Comparison of ENCODE assay signal across 8 mouse cellular contexts in the genomic region with DNA sequence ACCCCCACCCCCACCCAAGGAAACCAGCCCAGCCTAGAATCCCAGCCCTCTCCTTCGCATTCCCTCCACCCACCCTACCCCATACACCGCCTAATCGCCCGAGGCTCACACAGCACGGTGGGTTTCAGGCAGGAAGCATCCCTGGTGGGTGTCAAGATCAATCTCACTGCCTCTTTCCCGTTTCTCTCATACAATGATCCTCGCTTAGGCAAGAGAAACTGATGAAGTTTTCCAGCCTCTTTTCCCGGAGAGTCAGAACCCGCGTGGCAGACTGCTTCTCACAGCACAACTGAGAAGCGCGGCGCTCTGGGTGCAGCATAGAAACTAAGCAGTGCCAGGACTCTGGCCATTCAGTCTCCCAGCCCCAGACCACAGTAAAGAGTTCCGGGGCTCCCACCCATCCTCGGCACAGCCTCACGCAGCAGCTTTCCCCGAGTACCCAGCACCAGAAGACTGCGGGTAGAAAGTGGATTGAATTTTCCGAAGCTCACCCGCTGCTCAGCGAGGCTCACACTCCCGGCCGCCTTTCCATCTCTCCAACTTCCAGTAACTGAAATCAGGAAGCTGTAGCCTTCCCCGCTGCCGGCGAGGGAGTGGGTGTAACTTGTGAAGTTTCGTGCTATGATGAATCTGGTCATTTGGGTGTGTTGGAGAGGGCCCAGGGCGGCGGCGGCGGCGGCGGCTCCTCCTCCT.
DNase-seq lines count a peak whose midpoint lies in the region.

No protein-coding gene starts in this region.

- 0 out of 2 replicates have a peak, but pooled peaks cover 5% of the 10 kb centered on the region for H3K27me3 ChIP-seq in hindbrain, embryonic 10.5 days (ENCODE audit: insufficient read depth, poor library complexity, severe bottlenecking)

- peaks cover 45% of the 10 kb centered on the region for H3K4me1 ChIP-seq in hindbrain, embryonic 10.5 days (replicated peaks)

- under 1% methylated on average over 29 of the region's 33 CpGs for WGBS in hindbrain, embryonic 10.5 days

- peaks cover 11% of the 10 kb centered on the region; the same call in 1 of the 2 replicates for H3K36me3 ChIP-seq in hindbrain, embryonic 10.5 days

- H3K4me3 ChIP-seq in hindbrain, embryonic 10.5 days = peak overlapping the region; percentile 60

- 0 out of 2 replicates have a peak, but pooled peaks cover 3% of the 10 kb centered on the region for H3K9me3 ChIP-seq in hindbrain, embryonic 10.5 days

- H3K27ac ChIP-seq in hindbrain, embryonic 10.5 days = peak overlapping the region; percentile 83

- DNase-seq in WW6 (ENCODE audit: low read depth, low spot score) = peak; percentile 14
- DNase-seq in cerebellum, adult 9-10 months = peak; percentile 72
- peak; percentile 36 to 50 for DNase-seq in frontal cortex, postnatal 14 days (ENCODE audit: low spot score in 2 of 2)
- peak; percentile 62 for DNase-seq in hindbrain, embryonic 10.5 days (ENCODE audit: low spot score)
- DNase-seq in left cerebral cortex, adult 11 months (ENCODE audit: low spot score) = peak; percentile 41
- DNase-seq in lung, postnatal 14 days = peak; percentile 39
- peak; percentile 59 for DNase-seq in retina, postnatal 1 day
- DNase-seq in c-Kit-positive CD71-positive TER-119-positive erythroid progenitor cells, embryonic 14.5 days (ENCODE audit: low spot score) = no peak
